Mouse (Mus musculus) lung, adult 2 months (tissue): ENCODE measurements around the gene Foxp1.

Experiments used
- CTCF ChIP-seq: fragments of 200-500 bp; IDR thresholded peaks from 2 replicates; pipeline ENCODE4 v1.5.1; 2011; ENCODE audit warnings: mild to moderate bottlenecking, low read length, control low read depth; ENCODE audit not compliant: insufficient read depth
- POLR2A ChIP-seq: fragments of 200-500 bp; IDR thresholded peaks from 2 replicates; pipeline ENCODE4 v1.6.1; 2011; ENCODE audit warnings: low read depth, mild to moderate bottlenecking, control low read depth, low read length, borderline replicate concordance; ENCODE audit errors: extremely low read depth

GRCm38 (mm10) chr6:99011895-99012584 is 510.5 kb downstream of the Foxp1 start:
- TF ChIP-seq CTCF: no peak
- TF ChIP-seq POLR2A: no peak
